Comparison of ENCODE assay signal across 8 mouse cellular contexts in genomic region chr5:41884563-41884962, GRCm38 (mm10). TPM values are rescaled to one million over a fixed set of nuclear protein-coding genes. Genes with fewer than 3 reads are reported as not detected.
DNase-seq lines count a peak whose midpoint lies in the region; ATAC-seq and TF ChIP-seq lines count a peak whose summit lies in the region.

No protein-coding gene starts in this region.

- peak; percentile 81 for TF ChIP-seq CTCF in left cerebral cortex, adult 2 months (IDR thresholded peaks at IDR 0.05)

- no peak overlapping the region for H3K4me3 ChIP-seq in intestine, embryonic 14.5 days (ENCODE audit: low read depth, low read length)
- H3K4me3 ChIP-seq in intestine, embryonic 16.5 days (ENCODE audit: low read length), result no peak overlapping the region
- no peak overlapping the region for H3K4me3 ChIP-seq in left cerebral cortex, adult 2 months
- H3K4me3 ChIP-seq in midbrain, embryonic 12.5 days, result no peak overlapping the region

- no peak for ATAC-seq in intestine, embryonic 14.5 days (replicated peaks; ENCODE audit: low FRiP score, low TSS enrichment, low read depth)
- no peak for ATAC-seq in intestine, embryonic 16.5 days
- peak; percentile 30 for ATAC-seq in activated CD4-positive, CD25-positive, alpha-beta regulatory T cell, adult 4 months
- 0 out of 2 replicates have a peak, but pooled peaks have one; percentile 17 for ATAC-seq in midbrain, embryonic 12.5 days (ENCODE audit: low FRiP score, low read depth)

- no peak overlapping the region for H3K27ac ChIP-seq in intestine, embryonic 14.5 days (ENCODE audit: low read depth)
- H3K27ac ChIP-seq in intestine, embryonic 16.5 days (ENCODE audit: low read length), result no peak overlapping the region
- no peak overlapping the region for H3K27ac ChIP-seq in left cerebral cortex, adult 2 months
- no peak overlapping the region for H3K27ac ChIP-seq in midbrain, embryonic 12.5 days (replicated peaks)

- no peak overlapping the region for H3K9ac ChIP-seq in intestine, embryonic 14.5 days (ENCODE audit: low read length)
- H3K9ac ChIP-seq in intestine, embryonic 16.5 days (ENCODE audit: low read depth, low read length), result no peak overlapping the region
- H3K9ac ChIP-seq in midbrain, embryonic 12.5 days (replicated peaks), result no peak overlapping the region

- H3K36me3 ChIP-seq in intestine, embryonic 14.5 days (ENCODE audit: control insufficient read depth, insufficient read depth, low read length), result no peaks in the 10 kb centered on the region
- no peaks in the 10 kb centered on the region for H3K36me3 ChIP-seq in intestine, embryonic 16.5 days (ENCODE audit: control insufficient read depth, insufficient read depth, low read length)
- no peaks in the 10 kb centered on the region for H3K36me3 ChIP-seq in midbrain, embryonic 12.5 days

- H3K4me2 ChIP-seq in intestine, embryonic 14.5 days (ENCODE audit: low read length), result no peak overlapping the region
- no peak overlapping the region for H3K4me2 ChIP-seq in intestine, embryonic 16.5 days (ENCODE audit: low read depth, low read length)
- H3K4me2 ChIP-seq in midbrain, embryonic 12.5 days (replicated peaks), result no peak overlapping the region

- no peaks in the 10 kb centered on the region for H3K27me3 ChIP-seq in intestine, embryonic 14.5 days (replicated peaks; ENCODE audit: control insufficient read depth, insufficient read depth, low read length)
- H3K27me3 ChIP-seq in intestine, embryonic 16.5 days (replicated peaks; ENCODE audit: control insufficient read depth, insufficient read depth, low read length), result no peaks in the 10 kb centered on the region
- peaks cover 11% of the 10 kb centered on the region; the same call in 1 of the 2 replicates for H3K27me3 ChIP-seq in midbrain, embryonic 12.5 days

- no peaks in the 10 kb centered on the region for H3K9me3 ChIP-seq in intestine, embryonic 14.5 days (ENCODE audit: control insufficient read depth, low read length)
- H3K9me3 ChIP-seq in intestine, embryonic 16.5 days (ENCODE audit: control insufficient read depth, low read length), result no peaks in the 10 kb centered on the region
- no peaks in the 10 kb centered on the region for H3K9me3 ChIP-seq in midbrain, embryonic 12.5 days

- no peaks in the 10 kb centered on the region for H3K4me1 ChIP-seq in intestine, embryonic 14.5 days (replicated peaks; ENCODE audit: control insufficient read depth, insufficient read depth, low read length)
- no peaks in the 10 kb centered on the region for H3K4me1 ChIP-seq in intestine, embryonic 16.5 days (ENCODE audit: control insufficient read depth, insufficient read depth, low read length)
- no peaks in the 10 kb centered on the region for H3K4me1 ChIP-seq in midbrain, embryonic 12.5 days

- WGBS in intestine, embryonic 14.5 days, result 22% methylated on average over 12 of the region's 12 CpGs
- WGBS in intestine, embryonic 16.5 days, result 19% methylated on average over 12 of the region's 12 CpGs
- 24% methylated on average over 12 of the region's 12 CpGs for WGBS in midbrain, embryonic 12.5 days

- intact Hi-C loops in left cerebral cortex, adult 2 months (cut with DNase I), result no loop called here

- DNase-seq in intestine, embryonic 14.5 days (ENCODE audit: low spot score), result peak; percentile 80
- peak; percentile 77 for DNase-seq in embryo, embryonic 10 days (ENCODE audit: low spot score)
- DNase-seq in hindlimb bud, embryonic 11.5 days (ENCODE audit: extremely low spot score, low read depth, low spot score), result peak; percentile 61
- peak; percentile 59 to 69 for DNase-seq in left cerebral cortex, adult 2 months (ENCODE audit: extremely low spot score in 1 of 2, low spot score in 2 of 2)
- DNase-seq in testis, postnatal 10 days (ENCODE audit: low spot score), result peak; percentile 84

RNA-seq across cellular contexts. Expression of gene Bod1l, which starts 40.4 kb away (rescaled TPM):
- 20.8 and 22.6 TPM in 2 replicates for polyA plus RNA-seq in intestine, embryonic 14.5 days (2014; fragmentation: Nextera tagmentation; extraction: Ambion mirVana)
- 8.3 and 13.8 TPM in 2 replicates for polyA plus RNA-seq in intestine, embryonic 16.5 days (2015; fragmentation: Nextera tagmentation; extraction: Ambion mirVana)
- 10 to 100 TPM; 22.8 to 36.8 TPM for polyA plus RNA-seq in activated CD4-positive, CD25-positive, alpha-beta regulatory T cell, adult 4 months (2017; shearing (Covaris generic))
- total RNA-seq in left cerebral cortex, adult 2 months (2021), result 10 to 100 TPM; 40.1 to 42.5 TPM
- polyA plus RNA-seq in midbrain, embryonic 12.5 days (2016; fragmentation: Nextera tagmentation; extraction: Ambion mirVana), result 28.7 and 32.2 TPM in 2 replicates

Comparison
In these comparisons a context has a peak if more than half of its experiments do, and no peak if none do; other contexts are left out.
1. ATAC-seq: peak in activated CD4-positive, CD25-positive, alpha-beta regulatory T cell, adult 4 months (single experiment) and midbrain, embryonic 12.5 days (single experiment); none in intestine, embryonic 14.5 days (single experiment) and intestine, embryonic 16.5 days (single experiment).
2. Peak in every context shown above with its lines, with median percentiles within 50 percentile points of each other: DNase-seq.